Mouse (Mus musculus) spleen, postnatal 4 days (tissue): ENCODE results near the gene Tnc.
"Not testable (repeated sequence)": the region's sequence is repeated elsewhere in the genome, so short reads cannot be mapped to it uniquely, and the experiment has no call there.

Source experiments
- DNase-seq, 2 experiments: peaks; one replicate each; pipeline ENCODE4 v3.0.0; 2022; ENCODE audit warnings: low spot score in 2 of 2

The Tnc gene

GRCm38 (mm10) chr4:63963410-63963809 is 83.4 kb downstream of the Tnc start:
- DNase-seq, result no peak

- DNase-seq, result no peak
These were observed 84.9 kb downstream of the Tnc start for GRCm38 (mm10) chr4:63961858-63962468.

GRCm38 (mm10) chr4:63958601-63959000 is 88.2 kb downstream of the Tnc start:
- DNase-seq, result no peak

DNA sequence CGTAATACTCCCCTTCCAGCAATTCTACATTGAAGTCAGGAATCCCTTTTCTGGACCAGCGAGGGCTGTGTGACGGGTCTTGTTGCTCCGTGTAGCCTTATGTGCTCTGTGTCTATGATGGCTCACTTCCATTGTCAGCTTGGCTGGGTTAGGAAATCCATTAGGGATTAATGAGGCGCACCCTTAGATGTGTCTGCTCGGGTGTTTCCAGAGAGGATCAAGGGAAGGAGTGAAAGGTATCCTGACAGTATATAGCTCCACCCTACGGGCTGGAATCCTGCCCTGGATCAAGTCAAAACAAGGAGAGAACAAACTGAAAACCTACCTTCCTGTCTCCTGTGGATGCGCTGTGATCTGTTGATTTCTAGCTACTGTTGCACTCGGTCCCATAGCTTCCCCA is 96.8 kb downstream of the Tnc start:
- no peak for DNase-seq

GRCm38 (mm10) chr4:63948688-63949073 is 98.1 kb downstream of the Tnc start:
- not testable (repeated sequence) for DNase-seq

- DNase-seq, result peak; percentile 44 to 71
These were observed 98.6 kb downstream of the Tnc start for GRCm38 (mm10) chr4:63948066-63948687.

DNA sequence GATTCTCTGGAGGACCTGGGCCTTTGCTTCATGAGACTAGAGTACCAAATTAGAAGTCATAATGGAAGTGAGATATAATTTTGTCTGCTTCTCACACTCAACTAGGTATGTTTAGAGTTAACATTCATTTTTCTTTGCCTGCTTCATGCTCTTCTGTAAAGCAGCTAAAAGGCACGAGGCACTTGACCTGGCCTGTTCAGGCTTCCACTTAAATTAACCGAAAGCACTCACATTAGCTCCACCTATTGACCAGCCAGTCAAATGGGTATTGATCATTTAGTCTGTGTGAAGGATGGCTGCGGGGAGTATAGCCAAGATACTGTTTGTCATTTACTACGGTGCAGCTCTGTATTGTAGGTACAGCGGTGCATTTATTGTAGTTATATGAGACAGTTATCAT is 103.0 kb downstream of the Tnc start:
- DNase-seq, result peak in 1 of 2 experiments; percentile 24

DNA sequence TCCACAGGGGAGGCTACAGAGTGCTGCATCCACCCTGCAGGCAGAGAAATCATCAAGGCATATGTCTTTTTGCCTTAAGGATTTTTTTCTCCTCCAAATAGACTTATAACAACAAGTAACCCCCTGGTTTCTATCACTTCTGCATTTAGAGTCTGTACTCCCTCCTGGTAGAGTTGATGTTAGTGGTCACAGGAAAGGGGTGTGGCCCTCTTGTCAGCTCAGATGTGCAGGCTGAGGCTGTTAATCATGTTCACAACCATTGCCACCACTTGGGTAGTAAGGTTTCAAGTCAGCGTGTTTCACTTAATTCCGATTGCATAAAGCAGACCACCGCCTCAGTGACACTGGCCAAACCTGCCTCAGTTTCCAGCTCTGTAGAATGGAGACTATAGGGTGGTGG is 103.9 kb downstream of the Tnc start:
- no peak for DNase-seq

DNA sequence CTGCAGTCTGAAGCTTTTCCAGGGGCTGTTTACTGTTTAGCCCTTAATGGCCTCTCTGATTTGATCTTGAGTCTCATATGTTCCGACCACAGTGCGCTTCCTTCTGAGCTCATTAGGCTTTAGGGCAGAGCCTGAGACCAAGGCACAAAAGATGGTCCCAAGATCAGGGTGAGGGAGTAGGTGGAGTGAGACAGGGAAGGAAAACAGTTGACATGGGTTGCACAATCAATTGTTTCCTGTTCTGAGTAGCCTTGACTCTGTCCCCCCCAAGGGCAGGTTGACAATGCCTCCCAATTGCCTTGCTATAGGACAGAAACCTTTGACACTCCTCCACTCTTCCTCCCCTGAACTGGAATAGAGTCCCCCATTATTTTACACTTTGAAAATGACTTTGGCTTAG is 105.4 kb downstream of the Tnc start:
- DNase-seq, result peak in 1 of 2 experiments; percentile 37

DNA sequence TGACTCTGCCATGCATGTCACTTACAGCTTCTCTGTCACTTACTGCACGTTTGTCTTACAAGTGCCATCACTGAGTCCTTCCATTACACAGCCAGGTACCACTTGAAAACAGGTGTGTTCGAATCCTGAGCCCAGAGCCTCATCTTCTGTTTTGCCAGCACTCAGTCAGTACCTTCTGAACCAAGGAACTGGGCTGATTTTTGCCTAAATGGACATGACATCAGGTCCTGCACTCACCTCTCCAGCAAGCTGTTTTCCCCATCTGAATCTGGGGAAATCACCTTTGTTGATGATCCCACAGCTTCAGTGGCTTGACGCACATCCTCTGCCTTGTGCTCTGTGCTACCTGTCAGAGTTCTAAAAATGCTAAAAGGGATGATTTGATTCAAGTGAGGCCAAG is 107.4 kb downstream of the Tnc start:
- DNase-seq, result peak in 1 of 2 experiments; percentile 35

- no peak for DNase-seq
These were observed 110.9 kb downstream of the Tnc start for GRCm38 (mm10) chr4:63935960-63936359.

DNA sequence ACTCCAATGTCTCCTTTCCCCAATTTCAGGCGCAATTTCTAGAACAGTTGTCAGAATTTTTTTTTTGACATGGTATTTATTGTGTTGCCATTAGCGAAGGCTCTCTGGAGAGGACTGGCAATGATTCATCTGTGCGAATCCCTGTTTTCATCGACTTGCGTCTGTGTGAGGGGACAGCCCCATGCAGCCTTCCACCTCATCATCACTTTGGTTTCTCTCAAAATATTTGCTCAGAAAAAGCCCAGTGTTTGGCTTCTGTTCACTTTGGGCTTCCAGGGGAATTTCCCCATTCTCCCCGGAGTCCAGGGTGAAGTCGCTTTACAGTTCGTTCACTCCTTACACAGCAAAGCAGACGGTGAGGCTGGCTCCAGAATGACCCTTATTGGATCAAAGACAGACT is 111.5 kb downstream of the Tnc start:
- no peak for DNase-seq

GRCm38 (mm10) chr4:63930863-63931262 is 116.0 kb downstream of the Tnc start:
- no peak for DNase-seq

- no peak for DNase-seq
These were observed 117.3 kb downstream of the Tnc start for GRCm38 (mm10) chr4:63929490-63929889.

GRCm38 (mm10) chr4:63928192-63928591 is 118.6 kb downstream of the Tnc start:
- no peak for DNase-seq

DNA sequence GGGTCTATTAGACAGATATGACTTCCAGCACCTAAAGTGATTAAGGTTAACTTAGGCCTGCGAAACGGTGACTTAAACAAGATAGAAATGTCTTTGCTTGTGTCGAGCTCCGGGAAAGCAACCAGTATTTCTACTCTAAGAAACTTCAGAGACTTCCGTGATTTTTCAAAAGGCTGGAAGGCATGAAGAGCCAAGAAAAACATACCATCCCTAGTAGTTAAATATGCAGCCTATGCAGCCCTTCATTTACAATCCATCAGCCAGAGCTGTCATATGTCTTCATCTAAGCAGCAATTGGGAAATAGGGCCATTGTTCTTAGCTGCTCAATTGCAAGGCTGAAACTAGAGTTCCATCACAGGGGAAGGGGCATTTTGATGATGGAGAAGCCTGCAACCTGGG is 129.6 kb downstream of the Tnc start:
- no peak for DNase-seq

- DNase-seq, result no peak
These were observed 130.1 kb downstream of the Tnc start for GRCm38 (mm10) chr4:63916753-63917152.

- no peak for DNase-seq
These were observed 130.5 kb downstream of the Tnc start for GRCm38 (mm10) chr4:63916288-63916687.
